Mouse (Mus musculus) monocyte, adult 2 months (primary cell): ENCODE measurements around the gene Nprl2.

ENCODE experiments used
- DNase-seq, 2 experiments: peaks; one replicate each; pipeline ENCODE4 v3.0.0; 2022; ENCODE audit warnings: low spot score in 2 of 2, low read depth in 1 of 2

Nprl2 gene

DNA sequence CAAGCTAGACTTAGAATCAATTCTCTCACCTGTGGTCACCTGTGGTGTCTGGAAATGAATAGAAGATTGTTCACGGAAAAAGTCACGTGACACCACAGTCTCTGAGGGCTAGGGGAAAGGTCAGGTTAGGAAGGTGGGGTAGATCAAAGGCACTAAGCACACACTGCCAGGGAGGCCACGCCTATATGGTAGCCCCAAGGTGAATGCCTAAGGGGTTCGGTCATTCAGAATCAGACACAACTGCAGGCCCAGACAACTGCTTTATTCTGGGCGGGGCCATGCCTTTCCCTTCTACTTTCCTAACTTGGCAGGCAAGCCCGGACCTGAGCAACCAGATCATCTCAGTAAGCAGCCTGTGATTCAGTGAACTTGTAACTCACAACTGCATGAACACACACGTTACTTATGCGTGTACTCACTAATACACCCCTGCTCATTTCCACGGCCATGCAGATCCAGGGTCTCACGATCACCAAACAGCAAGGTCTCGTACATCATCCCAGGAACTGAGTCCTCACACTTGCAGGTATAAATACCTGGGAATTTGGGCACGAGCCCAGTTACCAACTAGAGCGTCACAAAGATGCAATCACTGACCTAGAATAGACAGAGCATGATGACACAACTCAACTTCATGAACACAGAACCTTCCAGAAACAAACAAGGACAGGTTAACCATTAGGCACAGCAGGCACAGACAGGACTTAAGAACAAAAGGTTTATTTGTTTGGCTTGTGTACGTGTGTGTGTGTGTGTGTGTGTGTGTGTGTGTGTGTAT is 33.7 kb downstream of the Nprl2 start:
- no peak for DNase-seq

DNA sequence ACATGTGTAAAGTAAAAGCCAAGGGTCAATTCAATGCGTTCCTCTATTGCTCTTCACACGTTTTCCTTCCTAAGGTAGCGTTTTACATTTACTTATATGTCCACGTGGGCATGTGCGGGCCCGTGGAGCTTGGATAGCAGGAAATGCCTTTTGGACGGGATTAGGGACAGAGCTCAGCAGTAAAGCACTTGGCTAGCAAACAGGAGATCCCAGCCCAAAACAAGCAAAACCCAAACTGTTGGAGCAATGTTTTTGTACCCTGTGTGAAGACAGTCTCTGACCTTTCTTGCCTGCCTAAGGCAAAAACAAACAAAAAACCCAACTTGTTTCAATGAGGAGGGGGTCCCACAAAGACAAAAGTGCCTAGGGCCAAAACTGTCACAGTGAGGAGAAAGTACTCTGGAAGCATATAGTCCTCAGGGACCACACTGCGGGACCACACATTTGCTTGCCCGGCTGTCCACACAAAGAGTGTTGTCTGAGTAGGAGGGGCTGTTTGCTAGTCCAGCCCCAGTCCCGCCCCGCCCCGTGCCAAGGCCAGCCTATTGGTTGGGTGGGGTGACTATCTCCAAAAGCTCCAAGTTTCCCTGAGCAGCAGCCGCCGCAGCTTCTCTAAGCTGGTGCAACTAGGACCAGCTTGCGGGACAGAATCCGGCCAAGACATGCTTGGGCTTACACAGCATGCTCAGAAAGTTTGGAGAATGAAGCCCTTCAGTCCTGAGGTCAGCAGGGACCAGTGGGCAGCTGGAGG is 34.5 kb downstream of the Nprl2 start, which contains the start of gene Hyal1:
Gene Hyal1 (plus strand): TSS at position 571 of the 751 bp plus-strand sequence.
- no peak for DNase-seq

DNA sequence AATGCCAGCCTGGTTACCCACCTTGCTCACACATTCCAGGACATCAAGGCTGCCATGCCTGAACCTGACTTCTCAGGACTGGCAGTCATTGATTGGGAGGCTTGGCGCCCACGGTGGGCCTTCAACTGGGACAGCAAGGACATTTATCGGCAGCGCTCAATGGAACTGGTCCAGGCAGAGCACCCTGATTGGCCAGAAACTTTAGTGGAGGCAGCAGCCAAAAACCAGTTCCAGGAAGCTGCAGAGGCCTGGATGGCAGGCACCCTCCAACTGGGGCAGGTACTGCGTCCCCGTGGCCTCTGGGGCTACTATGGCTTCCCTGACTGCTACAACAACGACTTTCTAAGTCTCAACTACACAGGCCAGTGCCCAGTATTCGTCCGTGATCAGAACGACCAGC is 35.8 kb downstream of the Nprl2 start:
- DNase-seq, result no peak

DNA sequence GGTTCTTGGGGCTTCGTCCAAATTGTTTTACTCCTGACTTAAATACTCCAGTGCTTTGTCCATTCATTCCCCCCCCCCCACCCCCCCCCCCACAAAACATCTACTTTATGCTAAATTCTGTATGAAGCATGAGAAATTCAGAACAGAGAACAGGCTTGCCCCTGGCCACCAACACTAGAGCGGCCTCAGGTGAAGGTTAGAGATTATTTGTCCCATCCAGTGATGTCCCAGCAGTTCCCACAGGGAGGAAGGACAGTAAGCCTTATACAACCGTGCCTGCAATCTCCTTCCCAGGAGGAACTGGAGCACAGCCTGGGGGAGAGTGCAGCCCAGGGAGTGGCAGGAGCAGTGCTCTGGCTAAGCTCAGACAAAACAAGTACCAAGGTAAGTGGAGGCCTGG is 36.6 kb downstream of the Nprl2 start, which contains the start of gene Naa80:
Gene Naa80 (plus strand): TSS at position 301 of the 400 bp plus-strand sequence.
- DNase-seq, result no peak

DNA sequence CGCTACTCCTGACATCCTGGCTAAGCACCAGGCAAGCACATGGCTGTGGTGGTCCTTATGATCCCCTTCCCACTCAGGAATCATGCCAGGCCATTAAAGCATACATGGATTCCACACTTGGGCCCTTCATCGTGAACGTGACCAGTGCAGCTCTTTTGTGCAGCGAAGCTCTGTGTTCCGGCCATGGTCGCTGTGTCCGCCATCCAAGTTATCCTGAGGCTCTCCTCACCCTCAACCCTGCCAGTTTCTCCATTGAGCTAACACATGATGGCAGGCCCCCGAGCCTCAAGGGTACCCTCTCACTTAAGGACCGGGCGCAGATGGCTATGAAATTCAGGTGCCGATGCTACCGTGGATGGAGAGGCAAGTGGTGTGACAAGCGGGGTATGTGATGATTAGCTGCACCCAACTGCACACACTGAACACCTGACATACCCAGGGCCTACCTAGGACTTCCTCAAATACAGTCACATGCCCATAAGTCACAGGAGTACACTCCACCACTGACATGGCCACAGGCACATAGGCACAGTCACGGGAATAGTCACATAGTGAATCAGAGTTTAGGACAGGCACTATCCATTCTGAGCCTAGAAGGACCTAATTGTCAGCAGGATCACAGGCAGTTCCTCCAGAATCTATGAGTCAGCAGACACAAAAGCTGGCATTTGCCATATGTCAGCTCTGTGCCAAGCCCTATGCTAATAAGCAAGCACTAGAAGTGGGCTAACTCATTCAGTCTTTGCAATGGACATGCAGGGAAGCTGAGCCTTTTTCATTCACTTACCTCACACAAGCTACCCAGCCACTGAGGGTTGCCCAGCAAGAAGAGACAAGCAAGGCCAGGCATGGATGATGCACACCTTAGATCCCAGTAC is 37.2 kb downstream of the Nprl2 start:
- DNase-seq, result no peak

DNA sequence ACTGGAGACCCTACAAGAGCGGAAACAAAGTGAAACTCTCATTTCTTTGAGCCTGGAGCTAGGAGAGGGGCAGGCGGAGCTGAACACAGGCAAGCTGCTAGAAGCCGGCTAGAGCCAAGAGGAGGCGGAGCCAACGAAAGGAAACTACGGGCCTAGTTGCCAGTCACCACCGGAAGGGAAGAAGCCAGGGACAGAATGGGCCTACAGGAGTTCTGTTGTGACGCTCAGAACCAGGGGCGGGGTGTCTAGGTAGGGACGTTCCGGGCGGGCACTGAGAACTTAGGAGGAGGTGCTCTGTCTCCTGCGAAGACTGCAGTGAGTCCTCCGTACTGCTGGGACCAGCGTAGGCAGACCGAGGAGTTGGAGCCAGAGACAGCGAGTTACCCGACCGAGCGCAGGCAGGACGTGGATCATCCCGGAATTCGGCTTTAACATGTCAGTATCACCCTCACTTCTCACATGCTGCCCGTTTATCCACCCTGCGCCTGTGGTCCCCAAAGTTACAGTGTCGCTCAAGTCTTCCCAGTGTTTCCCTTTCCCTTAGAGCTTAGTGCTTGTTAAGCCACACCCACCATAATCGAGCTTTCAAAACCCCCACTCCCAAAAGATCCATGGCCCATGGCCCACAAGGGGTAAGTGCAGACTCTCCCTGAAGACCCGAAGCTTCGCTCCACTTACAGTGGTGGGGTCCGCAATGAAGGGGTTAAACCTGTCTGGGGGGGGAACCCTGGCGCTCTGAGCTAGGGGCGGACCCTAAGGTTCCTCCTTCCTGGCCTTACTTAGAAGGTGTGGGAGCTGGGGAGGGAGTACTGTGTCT is 38.7 kb downstream of the Nprl2 start, which contains the start of gene Hyal3:
Gene Hyal3 (plus strand): TSS at position 318 of the 817 bp plus-strand sequence.
- DNase-seq, result peak in 1 of 2 experiments; percentile 67

DNA sequence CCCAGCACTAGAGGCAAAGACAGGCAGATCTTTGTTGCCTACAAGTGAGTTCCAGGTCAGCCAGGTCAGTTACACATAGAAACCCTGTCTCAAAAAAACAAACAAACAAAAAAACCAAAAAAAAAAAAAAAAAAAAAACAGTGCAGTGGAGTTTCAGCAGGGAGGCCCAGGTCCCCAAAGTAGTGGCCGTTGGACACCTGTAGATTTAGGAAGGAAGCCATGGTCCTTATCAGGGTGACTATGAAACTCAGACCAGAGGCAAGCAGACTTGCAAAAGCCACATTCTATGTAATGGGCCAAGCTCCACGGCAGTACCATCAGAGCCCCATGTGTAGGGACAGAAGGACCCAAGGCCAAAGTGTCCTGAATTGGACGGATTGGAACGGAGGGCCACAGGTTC is 39.6 kb downstream of the Nprl2 start:
- DNase-seq, result no peak

DNA sequence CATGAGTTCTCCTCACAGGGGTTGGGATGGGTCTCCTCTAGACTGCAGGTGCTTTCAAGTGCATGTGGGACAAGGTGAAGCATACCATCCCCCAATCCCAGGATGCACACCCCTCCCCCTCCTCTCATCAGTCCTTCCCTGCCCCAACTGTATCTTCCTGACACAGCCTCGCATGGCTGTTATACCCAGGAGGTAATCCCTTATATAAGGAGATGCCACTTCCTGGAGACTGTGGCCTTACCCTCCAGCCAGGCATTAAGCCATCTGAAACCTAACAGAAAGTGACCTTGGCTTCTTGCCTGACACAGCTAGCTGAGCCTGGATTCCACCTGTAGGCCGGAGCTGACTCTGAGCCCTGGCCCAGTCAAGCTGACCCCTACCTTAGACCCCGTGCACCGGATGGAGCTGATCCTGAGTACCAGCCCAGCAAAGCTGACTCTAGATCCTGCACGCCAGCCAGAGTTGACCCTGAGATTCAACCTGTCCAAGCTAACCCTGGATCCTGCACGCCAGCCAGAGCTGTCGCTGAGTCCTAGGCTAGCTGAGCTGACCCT is 40.6 kb downstream of the Nprl2 start:
- DNase-seq, result no peak

DNA sequence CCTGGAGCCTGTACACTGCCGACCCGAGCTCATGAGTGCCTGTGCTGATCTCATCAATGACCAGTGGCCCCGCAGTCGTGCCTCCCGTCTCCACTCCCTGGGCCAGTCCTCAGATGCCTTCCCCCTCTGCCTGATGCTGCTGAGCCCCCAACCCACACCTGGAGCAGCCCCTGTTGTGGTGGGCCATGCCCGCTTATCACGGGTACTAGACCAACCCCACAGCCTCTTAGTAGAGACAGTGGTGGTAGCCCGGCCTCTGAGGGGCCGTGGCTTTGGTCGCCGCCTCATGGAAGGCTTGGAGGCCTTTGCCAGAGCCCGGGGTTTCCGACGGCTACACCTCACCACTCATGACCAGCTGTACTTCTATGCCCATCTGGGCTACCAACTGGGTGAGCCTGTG is 41.1 kb downstream of the Nprl2 start:
- DNase-seq, result no peak

DNA sequence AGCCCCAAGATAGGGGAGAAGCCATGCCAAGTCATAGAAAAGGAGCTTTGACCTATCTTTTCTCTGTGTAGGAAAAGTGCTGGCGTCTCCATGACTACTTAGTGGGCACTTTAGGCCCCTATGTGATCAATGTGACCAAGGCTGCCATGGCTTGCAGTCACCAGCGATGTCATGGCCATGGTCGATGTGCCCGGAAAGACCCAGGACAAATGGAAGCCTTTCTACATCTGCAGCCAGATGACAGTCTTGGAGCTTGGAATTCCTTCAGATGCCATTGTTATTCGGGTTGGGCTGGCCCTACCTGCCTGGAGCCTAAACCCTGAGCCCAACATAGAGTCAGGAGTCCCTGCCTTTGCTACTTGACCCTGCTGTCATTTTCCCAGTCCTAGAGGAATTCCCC is 44.5 kb downstream of the Nprl2 start:
- no peak for DNase-seq

DNA sequence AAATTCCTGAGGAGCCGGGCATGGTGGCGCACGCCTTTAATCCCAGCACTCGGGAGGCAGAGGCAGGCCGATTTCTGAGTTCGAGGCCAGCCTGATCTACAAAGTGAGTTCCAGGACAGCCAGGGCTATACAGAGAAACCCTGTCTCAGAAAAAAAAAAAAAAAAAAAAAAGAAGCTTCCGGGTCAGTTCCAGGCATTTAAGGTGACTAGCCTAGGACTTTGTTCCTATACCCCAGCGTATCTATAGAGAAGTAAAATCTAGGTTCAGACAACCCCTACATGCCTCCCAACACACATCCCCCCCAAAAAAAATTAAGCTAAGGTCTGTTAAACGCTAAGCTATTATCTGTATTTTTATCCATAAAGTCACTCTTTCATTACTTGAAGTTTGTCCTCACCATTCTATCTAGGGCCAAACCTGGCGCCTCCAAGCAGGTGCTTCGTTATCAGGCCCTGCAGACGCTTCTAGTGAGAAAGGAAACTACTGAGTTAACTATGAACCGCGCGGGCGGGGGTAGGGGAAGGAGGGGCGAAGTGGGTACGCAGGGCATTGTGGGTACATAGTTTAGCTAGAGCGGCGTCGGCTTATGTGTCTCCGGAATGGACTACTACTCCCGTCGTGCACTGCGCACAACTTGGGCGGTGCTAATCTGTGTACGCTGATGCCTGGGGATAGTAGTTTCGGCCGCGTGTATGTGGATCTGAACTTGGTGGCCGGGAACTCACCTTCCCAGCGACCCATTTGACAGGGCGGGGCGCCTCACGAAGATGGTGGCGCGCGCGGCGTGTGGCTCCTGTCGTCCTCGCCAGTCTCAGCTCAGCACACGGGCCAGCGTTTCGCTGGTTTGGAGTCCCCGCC is 45.2 kb downstream of the Nprl2 start, which contains the start of gene Ifrd2:
Gene Ifrd2 (plus strand): TSS at position 669 of the 859 bp plus-strand sequence.
- peak; percentile 93 to 95 for DNase-seq

DNA sequence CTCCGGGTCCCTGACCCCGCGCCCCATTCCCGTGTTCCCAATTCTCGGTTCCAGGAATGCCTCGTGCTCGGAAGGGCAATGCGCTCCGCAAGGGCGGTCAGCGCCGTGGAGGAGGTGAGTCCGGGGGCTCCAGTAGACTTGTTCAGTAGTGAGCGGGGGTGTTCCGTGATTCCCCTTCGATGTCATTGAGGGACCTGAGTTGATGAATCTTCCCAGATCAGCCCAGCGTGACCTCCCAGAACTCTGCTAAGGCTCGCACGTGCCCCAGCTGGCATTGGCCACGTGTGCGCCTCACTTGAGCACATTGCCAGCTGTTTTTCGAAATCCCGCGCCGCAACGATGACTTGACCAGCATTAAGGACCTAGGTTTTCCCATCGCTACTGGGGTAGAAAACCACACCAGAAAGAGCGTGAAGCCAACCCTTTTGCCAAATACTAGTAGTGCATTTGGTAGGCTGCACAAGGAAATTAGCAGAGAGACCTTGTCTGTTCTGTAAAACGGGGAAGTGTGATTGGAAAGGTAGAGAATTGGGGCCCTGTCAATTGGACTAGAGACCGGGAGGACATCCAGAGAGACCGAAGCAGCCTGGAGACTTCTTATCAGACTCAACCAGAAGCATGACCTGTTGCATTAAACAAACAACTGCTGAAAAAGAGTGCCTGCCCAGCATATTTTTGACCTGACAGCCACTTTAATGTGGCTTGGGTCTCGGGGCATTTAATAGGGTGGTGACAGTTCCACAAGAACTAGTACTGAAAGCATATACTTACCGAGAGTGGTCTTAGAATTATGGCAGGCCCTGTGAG is 46.0 kb downstream of the Nprl2 start:
- DNase-seq, result no peak

DNA sequence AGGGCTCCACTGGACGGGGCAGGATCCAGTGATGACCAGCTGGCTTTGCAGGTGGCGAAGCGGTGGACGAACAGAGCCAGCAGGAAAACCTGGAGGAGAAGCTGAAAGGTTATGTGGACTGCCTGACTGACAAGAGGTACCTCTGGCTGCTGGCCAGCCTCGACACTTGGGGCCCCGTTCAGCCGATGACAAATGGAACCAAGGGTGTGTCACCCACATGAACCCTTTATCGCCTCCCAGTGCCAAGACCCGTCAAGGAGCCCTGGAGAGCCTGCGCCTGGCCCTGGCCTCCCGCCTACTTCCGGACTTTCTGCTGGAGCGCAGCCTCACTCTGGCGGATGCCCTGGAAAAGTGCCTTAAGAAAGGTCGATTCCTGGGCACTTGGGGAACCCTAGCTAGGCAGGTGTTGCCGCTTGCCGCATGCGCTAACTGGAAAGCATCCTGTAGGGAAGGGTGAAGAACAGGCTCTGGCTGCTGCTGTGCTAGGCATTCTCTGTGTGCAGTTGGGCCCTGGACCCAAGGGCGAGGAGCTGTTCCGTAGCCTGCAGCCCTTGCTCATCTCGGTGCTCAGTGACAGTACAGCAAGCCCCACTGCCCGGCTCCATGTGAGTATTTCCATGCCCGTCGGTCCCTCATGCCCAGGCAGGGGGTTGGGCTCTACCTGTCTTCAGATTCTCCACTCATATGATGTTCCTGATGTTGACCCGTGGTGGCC is 48.2 kb downstream of the Nprl2 start:
- DNase-seq, result no peak

DNA sequence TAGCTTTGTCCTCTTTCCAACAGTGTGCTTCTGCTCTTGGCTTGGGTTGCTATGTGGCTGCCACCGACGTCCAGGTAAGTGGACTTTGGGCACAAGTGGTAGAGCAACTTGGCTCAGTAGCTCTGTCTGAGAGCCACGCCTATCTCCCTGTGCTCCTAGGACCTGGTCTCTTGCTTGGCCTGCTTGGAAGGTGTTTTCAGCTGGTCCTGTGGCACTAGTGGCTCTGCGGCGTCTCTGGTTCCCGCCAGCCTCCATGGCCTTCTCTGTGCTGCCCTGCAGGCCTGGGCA is 48.7 kb downstream of the Nprl2 start:
- no peak for DNase-seq

DNA sequence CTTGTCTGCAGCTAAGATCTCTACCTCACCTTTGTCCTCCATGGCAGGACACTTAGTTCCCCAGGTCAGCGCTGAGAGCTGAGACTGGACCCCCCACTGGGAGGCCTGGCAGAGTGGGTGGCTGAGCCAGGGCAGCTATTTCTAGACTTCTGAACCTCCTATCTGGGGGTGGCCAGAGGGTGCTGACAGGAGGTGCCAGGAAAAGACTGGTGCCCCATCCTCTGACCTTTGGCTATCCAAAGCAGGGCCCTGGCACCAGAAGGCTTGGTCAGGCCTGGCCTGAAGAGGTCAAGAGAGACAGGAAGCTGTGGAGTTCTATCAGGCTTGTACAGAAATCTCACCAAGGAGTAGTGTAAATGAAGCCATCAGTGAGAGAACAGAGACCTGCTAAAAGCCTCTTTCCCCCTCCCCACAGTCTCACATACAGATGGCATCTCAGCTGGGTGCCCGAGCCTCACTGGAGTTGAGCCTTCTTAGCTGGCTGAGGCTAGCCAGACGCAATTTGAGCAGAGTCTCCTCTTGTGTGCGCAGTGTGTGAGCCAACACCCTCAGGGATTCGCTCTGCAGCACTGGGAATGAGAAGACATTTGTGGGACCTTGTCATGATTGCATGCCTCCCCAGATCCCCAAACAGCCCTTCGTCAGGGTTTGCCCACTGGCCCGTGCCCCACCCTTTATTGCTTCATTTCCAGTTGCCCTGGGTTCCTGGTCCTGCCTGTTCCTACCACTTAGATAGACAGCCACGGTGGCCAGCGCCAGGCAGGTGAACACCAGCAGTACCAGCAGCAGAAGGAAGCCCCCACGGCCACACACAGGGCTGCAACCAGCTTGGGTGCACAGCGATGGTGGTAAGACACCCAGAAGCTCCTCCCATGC is 51.3 kb downstream of the Nprl2 start:
- DNase-seq, result no peak

DNA sequence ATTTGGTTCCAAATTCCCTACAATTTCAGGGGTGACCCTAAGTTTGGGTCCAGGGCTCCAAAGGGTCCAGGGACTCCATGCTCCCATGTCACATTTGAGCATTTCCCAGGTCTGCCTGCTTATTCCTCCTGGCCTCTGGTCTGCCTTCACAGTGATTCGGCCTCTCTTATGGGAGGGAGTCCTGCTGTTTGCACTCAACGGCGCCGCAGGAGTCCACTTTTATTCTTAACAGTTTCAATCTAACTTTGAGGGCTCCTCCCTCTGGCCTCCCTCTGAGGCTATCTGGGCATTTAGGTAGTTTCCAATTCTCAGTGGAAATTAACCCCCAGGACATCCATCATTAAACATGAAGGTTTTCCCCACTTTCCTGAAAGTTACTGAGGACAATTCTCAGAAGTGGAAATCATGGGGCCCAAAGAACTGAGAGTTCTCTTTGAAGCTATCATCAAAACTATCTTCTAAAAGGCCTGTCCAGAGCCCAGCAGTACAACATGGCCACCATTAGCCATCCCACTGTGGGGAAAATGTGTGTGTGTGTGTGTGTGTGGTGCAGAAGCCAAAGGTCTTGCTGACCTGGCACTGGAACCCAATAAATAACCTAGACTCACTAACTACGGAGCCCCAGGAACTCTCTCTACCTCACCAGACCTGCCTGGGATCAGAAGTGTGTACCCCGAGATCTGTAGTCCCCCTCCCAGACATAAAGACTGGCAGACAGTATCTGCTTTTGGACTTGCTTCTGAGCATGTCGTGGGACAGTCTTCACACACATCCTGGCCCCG is 52.4 kb downstream of the Nprl2 start:
- no peak for DNase-seq
